Mouse (Mus musculus): ENCODE measurements around the gene Rasl10a. TPM values are rescaled to one million over a fixed set of nuclear protein-coding genes. Genes with fewer than 3 reads are reported as not detected.
"Not testable (repeated sequence)": the region's sequence is repeated elsewhere in the genome, so short reads cannot be mapped to it uniquely, and the experiment has no call there.

Gene Rasl10a
- total RNA-seq, 2 experiments from 2014 or later, result 45.5 to 53.6 TPM

DNA sequence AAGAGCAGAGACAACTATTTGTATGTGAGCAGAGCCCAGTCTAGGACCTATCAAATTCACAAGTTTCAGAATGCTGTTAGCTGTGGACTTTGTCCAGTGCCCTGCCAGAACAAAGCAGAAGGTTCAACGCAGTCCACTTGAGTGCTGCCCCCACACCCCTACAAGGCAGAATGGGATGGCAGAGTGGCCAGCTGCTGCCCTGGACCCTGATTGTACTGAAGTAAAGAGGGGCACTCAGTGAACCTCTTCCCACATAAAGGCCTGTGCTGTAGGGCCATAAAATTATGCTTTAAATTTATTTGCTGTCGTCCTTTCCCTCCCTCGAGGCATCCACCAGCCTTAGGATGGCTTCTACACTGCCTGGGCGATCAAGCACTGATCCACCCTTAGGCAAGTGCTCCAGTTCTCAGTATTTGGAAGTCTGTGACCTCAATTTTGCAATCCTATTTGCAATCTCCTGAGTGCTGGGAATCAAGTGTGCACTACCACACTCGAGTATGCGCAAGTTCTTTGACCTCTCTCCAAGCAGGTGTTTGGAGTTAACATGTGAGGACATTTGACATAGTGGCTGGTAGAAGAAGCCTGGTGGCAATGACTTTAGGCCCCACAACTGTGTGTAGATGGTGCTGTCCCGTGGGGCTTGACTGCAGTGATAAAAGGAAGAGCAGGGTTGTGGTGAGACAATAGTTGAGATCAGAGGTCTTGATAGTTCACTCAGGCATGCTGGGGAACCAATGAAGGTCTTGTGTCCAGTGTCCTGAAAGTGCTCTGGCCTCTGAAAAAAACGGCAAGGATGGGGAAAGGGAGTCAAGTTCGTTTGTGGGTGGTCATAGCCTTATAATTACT is 10.4 kb downstream of the Rasl10a start:
- no peak for DNase-seq (ENCODE audit: low spot score in 2 of 2)

GRCm38 (mm10) chr11:5074882-5075281 is 17.0 kb downstream of the Rasl10a start:
- DNase-seq (ENCODE audit: low spot score in 2 of 2), result no peak

DNA sequence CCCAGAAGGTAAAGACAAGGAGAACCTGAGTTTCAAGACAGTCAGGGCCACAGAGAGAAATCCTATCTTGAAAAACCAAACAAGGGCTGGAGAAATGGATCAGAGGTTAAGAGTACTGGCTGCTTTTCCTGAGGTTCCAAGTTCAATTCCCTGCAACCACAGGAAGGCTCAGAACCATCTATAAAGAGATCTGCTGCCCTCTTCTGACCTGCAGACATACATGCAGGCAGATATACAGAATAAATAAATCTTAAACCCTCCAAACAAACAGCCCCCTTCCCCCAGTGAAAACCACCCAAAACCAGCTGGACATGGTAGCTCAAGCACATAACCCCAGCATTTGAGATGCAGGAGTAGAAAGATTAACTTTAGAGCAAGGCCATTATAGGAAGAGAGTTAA is 17.8 kb downstream of the Rasl10a start:
- DNase-seq (ENCODE audit: low spot score in 2 of 2), result no peak

GRCm38 (mm10) chr11:5076843-5077242 is 18.9 kb downstream of the Rasl10a start:
- not testable (repeated sequence) for DNase-seq (ENCODE audit: low spot score in 2 of 2)

GRCm38 (mm10) chr11:5089147-5089546 is 31.2 kb downstream of the Rasl10a start:
- DNase-seq (ENCODE audit: low spot score in 2 of 2), result no peak

- DNase-seq (ENCODE audit: low spot score in 2 of 2), result no peak
Observed at GRCm38 (mm10) chr11:5091706-5092105, 33.8 kb downstream of the Rasl10a start.

DNA sequence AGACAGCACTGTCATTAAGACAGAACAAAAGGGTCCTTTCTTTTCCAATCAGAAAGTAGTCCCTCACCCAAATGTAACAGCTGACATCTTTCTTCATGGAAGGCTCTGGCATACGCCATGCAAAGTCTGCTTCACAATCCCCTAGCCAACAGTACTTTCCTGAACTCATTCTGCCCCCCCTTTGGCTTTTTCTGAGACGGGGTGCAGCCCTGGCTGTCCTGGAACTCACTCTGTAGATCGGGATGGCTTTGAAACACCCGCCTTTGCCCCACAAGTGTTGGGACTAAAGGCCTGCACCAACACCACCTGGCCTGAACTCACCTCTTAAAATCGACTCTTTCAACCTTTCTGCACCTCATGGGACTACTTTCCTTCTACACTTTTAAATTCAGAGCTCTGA is 37.9 kb downstream of the Rasl10a start:
- DNase-seq (ENCODE audit: low spot score in 2 of 2), result no peak

DNA sequence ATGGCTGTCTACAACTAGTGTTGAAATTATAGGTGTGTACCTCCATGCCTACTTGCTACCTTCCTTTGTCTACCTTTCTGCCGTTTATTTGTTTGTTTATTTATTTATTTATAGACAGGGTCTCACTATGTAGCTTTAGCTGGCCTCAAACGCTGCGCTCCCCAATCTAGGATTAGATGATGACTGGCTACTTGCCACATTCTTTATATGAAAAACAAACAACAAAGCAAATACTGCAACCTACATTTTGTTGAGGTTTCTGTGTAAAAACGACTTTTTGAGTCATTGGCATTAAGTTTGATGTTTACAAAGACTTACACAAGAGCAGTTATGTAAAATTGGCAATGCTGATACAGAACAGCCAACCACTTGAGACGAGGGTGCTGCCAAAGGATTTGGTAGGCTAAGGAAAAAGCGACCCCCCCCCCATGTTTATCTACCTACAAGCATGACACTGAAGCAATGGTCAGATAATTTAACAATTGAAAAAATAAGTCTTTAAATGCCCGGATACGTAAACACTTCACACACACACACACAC is 38.6 kb downstream of the Rasl10a start:
- no peak for DNase-seq (ENCODE audit: low spot score in 2 of 2)

- peak; percentile 37 to 50 for DNase-seq (ENCODE audit: low spot score in 2 of 2)
Observed at GRCm38 (mm10) chr11:5098035-5098735, 40.3 kb downstream of the Rasl10a start.

GRCm38 (mm10) chr11:5098736-5099542 is 41.0 kb downstream of the Rasl10a start, which contains the start of the genes Rhbdd3 and Ewsr1:
Gene Rhbdd3 (plus strand): TSS chr11:5098926.
Gene Ewsr1 (minus strand): TSS chr11:5099266.
- peak; percentile 98 to 100 for DNase-seq (ENCODE audit: low spot score in 2 of 2)

DNA sequence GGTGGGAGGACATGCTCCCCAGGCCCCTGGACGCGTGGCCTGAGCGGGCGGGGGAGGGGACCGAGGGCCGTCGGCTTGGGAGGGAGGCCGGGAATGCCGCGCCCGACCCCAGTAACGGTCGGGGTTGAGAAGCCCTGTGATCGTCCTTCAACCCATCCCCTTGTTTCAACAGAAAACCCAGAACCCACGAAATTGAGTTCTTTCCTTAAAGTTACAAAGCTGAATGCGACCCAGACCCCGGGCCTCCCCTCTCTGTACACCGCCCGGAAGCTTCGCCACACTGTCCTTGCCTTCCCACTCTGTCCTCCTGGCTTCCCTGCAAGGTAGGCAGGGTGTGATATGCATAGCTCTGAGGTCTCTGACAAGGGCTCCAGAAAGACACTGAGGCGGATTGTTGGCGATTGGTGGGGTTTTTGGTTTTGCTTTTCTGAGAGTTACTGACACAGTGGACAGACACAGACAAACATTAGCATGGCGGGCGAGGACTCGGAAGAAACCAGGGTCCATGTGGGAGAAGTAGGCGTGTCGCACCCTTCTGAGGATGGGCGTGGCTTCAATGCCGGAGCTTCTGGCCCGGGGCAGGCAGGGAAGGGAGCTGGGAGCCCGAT is 41.8 kb downstream of the Rasl10a start:
- DNase-seq (ENCODE audit: low spot score in 2 of 2), result peak; percentile 72 to 83

DNA sequence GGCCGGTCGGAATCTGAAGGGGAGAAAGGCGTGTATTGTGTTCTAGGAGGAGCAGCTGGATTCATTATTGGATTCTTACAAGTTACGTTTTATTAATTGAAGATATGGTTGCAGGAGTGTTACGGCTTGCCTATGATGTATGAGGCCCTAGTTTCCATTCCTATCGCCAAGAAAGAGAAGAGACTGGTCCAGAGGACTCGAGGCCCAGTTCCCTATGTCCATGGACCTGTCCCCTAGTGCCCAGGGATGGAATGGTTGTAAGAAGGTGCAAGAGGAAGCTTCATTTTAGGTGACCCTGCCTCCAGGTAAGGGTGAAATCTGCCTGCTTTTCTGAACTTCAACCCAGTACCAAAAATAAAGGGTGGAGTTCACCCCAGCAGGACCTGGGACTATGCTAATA is 42.4 kb downstream of the Rasl10a start:
- no peak for DNase-seq (ENCODE audit: low spot score in 2 of 2)

- no peak for DNase-seq (ENCODE audit: low spot score in 2 of 2)
Observed at GRCm38 (mm10) chr11:5100801-5101200, 42.9 kb downstream of the Rasl10a start.

GRCm38 (mm10) chr11:5101641-5102040 is 43.7 kb downstream of the Rasl10a start:
- DNase-seq (ENCODE audit: low spot score in 2 of 2), result no peak

DNA sequence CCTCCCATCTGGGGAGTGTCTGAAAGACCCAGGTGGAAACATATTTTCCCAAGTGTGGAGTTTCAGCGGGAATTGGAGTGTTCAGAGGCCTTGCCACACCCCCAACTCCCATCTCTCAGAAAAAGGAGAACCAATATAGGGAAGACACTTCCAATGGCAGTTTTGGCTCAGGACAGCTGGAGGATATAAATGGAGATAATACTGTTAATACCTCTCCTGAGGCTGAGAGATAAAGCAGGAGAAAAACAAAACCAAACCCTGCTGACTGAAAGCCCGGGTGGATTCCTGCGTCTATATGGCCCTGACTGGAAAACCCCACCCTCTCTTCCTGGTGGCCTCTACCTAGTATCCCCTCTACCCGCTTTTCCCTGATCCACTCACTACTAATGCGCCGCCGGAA is 44.5 kb downstream of the Rasl10a start:
- DNase-seq (ENCODE audit: low spot score in 2 of 2), result no peak

- DNase-seq (ENCODE audit: low spot score in 2 of 2), result no peak
Observed at GRCm38 (mm10) chr11:5103986-5104509, 46.1 kb downstream of the Rasl10a start.

- no peak for DNase-seq (ENCODE audit: low spot score in 2 of 2)
Observed at GRCm38 (mm10) chr11:5109441-5109840, 51.5 kb downstream of the Rasl10a start.

Data from layer of hippocampus, postnatal 14 days (tissue).